Comparison of ENCODE assay signal across 9 mouse cellular contexts in the genomic region with DNA sequence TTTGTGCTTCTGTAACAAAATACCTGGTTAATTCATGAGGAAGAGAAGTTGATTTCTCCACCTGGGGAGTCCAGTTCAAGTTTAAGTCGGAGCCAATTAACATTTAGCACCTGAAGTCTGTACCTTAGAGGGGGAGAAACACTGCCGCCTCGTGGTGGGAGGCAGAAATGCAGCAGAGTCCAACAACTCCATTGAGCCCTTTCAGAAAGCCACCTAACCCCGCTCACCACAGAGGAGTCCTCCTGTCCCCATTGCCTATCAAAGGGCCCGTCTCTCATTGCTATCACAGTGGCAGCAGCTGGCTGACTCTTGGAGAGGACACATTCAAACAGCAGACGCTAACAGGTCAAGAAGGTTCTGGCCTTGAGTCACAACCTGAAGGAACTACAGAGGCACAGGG. TPM values are rescaled to one million over a fixed set of nuclear protein-coding genes. Genes with fewer than 3 reads are reported as not detected.
DNase-seq lines count a peak whose midpoint lies in the region; ATAC-seq lines count a peak whose summit lies in the region.
"Had no signal": no experiment of that assay in that cellular context is flagged by ENCODE, and none has a peak within 500 bp of the region (broad histone marks: within the 10 kb centered on the region; RNA-seq: fewer than 3 reads in every experiment).

No protein-coding gene starts in this region.

- no peaks in the 10 kb centered on the region for H3K4me1 ChIP-seq in midbrain, embryonic 14.5 days (ENCODE audit: control insufficient read depth, insufficient read depth, low read length)
- no peaks in the 10 kb centered on the region for H3K4me1 ChIP-seq in midbrain, embryonic 16.5 days (ENCODE audit: control insufficient read depth, insufficient read depth, low read length)
- H3K4me1 ChIP-seq: neural tube, embryonic 13.5 days had no signal

- no peaks in the 10 kb centered on the region for H3K27me3 ChIP-seq in midbrain, embryonic 14.5 days (ENCODE audit: control insufficient read depth, insufficient read depth, low read length)
- H3K27me3 ChIP-seq in midbrain, embryonic 16.5 days (ENCODE audit: control insufficient read depth, insufficient read depth, low read depth, low read length), result no peaks in the 10 kb centered on the region
- H3K27me3 ChIP-seq: neural tube, embryonic 13.5 days had no signal

- intact Hi-C loops in gastrocnemius, postnatal 14 days (cut with DNase I; ENCODE audit: low total_unique reads), result no loop called here

- ATAC-seq in midbrain, embryonic 14.5 days (ENCODE audit: low FRiP score, low TSS enrichment), result no peak
- ATAC-seq in midbrain, embryonic 16.5 days, result no peak

- no peak overlapping the region for H3K4me3 ChIP-seq in midbrain, embryonic 14.5 days (replicated peaks; ENCODE audit: low read depth, low read length)
- H3K4me3 ChIP-seq in midbrain, embryonic 16.5 days (ENCODE audit: low read depth, low read length), result no peak overlapping the region
- H3K4me3 ChIP-seq: neural tube, embryonic 13.5 days had no signal

- no peaks in the 10 kb centered on the region for H3K9me3 ChIP-seq in midbrain, embryonic 14.5 days (ENCODE audit: control insufficient read depth, low read length)
- H3K9me3 ChIP-seq in midbrain, embryonic 16.5 days (replicated peaks; ENCODE audit: control insufficient read depth, low read length, poor library complexity, severe bottlenecking), result no peaks in the 10 kb centered on the region
- H3K9me3 ChIP-seq: neural tube, embryonic 13.5 days had no signal

- H3K4me2 ChIP-seq in midbrain, embryonic 14.5 days (ENCODE audit: low read length), result no peak overlapping the region
- no peak overlapping the region for H3K4me2 ChIP-seq in midbrain, embryonic 16.5 days (ENCODE audit: low read length)
- H3K4me2 ChIP-seq: neural tube, embryonic 13.5 days had no signal

- H3K9ac ChIP-seq in midbrain, embryonic 14.5 days (replicated peaks; ENCODE audit: low read length), result no peak overlapping the region
- H3K9ac ChIP-seq in midbrain, embryonic 16.5 days (ENCODE audit: low read depth, low read length), result no peak overlapping the region
- H3K9ac ChIP-seq: neural tube, embryonic 13.5 days had no signal

- peak; percentile 56 to 85 for DNase-seq in adrenal gland, adult (ENCODE audit: inconsistent age in 2 of 2, low spot score in 1 of 2)
- DNase-seq in adrenal gland, adult 8-10 months, result no peak
- DNase-seq in midbrain, embryonic 14.5 days, result peak; percentile 16
- peak; percentile 52 for DNase-seq in c-Kit-positive CD71-negative TER-119-negative erythroid progenitor cells, embryonic 14.5 days (ENCODE audit: low read depth)
- DNase-seq in gastrocnemius, postnatal 14 days, result peak; percentile 29
- DNase-seq in lung, postnatal 10 days, result peak; percentile 57
- peak; percentile 84 for DNase-seq in testis, postnatal 10 days (ENCODE audit: low spot score)

- H3K27ac ChIP-seq in midbrain, embryonic 14.5 days (replicated peaks; ENCODE audit: low read depth, low read length), result no peak overlapping the region
- no peak overlapping the region for H3K27ac ChIP-seq in midbrain, embryonic 16.5 days (ENCODE audit: low read length)
- H3K27ac ChIP-seq: neural tube, embryonic 13.5 days had no signal

- H3K36me3 ChIP-seq in midbrain, embryonic 14.5 days (ENCODE audit: control insufficient read depth, insufficient read depth, low read length), result no peaks in the 10 kb centered on the region
- no peaks in the 10 kb centered on the region for H3K36me3 ChIP-seq in midbrain, embryonic 16.5 days (ENCODE audit: control insufficient read depth, insufficient read depth, low read length)
- H3K36me3 ChIP-seq: neural tube, embryonic 13.5 days had no signal

- WGBS in midbrain, embryonic 14.5 days, result 30% methylated on average over 6 of the region's 6 CpGs
- 31% methylated on average over 6 of the region's 6 CpGs for WGBS in midbrain, embryonic 16.5 days

RNA-seq across cellular contexts. Expression of a gene that starts 37.5 kb away (rescaled TPM):
- not detected for total RNA-seq in adrenal gland, adult 8-10 months (2022)
- polyA plus RNA-seq in midbrain, embryonic 14.5 days (2014; fragmentation: Nextera tagmentation; extraction: Ambion mirVana), result not detected in 2 replicates
- polyA plus RNA-seq in midbrain, embryonic 16.5 days (2015; fragmentation: Nextera tagmentation; extraction: Ambion mirVana), result not detected in 2 replicates
- not detected for total RNA-seq in gastrocnemius, postnatal 14 days (2021)
- polyA plus RNA-seq: neural tube, embryonic 13.5 days had no signal

RNA-seq across cellular contexts. Expression of a gene that starts 37.6 kb away (rescaled TPM):
- total RNA-seq in adrenal gland, adult 8-10 months (2022), result 10 to 100 TPM in 1 of 4 experiments, 1 to 10 TPM in 3; 4.0 to 11.1 (median 7.3) TPM
- polyA plus RNA-seq in midbrain, embryonic 14.5 days (2014; fragmentation: Nextera tagmentation; extraction: Ambion mirVana), result 3.3 and 3.9 TPM in 2 replicates
- 2.8 and 3.6 TPM in 2 replicates for polyA plus RNA-seq in midbrain, embryonic 16.5 days (2015; fragmentation: Nextera tagmentation; extraction: Ambion mirVana)
- under 1 TPM; 0.27 to 0.84 TPM for total RNA-seq in gastrocnemius, postnatal 14 days (2021)

RNA-seq across cellular contexts. Expression of a gene that starts 51.0 kb away (rescaled TPM):
- total RNA-seq in adrenal gland, adult 8-10 months (2022), result 100 to 1,000 TPM; 264 to 566 (median 340) TPM
- polyA plus RNA-seq in midbrain, embryonic 14.5 days (2014; fragmentation: Nextera tagmentation; extraction: Ambion mirVana), result 12.8 TPM in 1 of 2 replicates, not detected in the other
- 1.6 and 2.3 TPM in 2 replicates for polyA plus RNA-seq in midbrain, embryonic 16.5 days (2015; fragmentation: Nextera tagmentation; extraction: Ambion mirVana)
- total RNA-seq in gastrocnemius, postnatal 14 days (2021), result 1 to 10 TPM; 4.7 to 4.9 TPM

Comparison
In these comparisons a context has a peak if more than half of its experiments do, and no peak if none do; other contexts are left out.
1. RNA of a gene that starts 51.0 kb away (total RNA-seq): 264 to 566 TPM in adrenal gland, adult 8-10 months; 4.7 to 4.9 TPM in gastrocnemius, postnatal 14 days; every median in the first group is over 10 times any median in the second.